Mouse (Mus musculus) kidney, adult 10 weeks (tissue): ENCODE measurements around the gene Poll. TPM values are rescaled to one million over a fixed set of nuclear protein-coding genes. Genes with fewer than 3 reads are reported as not detected.

ENCODE experiments used
- polyA plus RNA-seq: library from polyadenylated mRNA; stranded (reverse); fragments of 350-450 nt; fragmentation: Illumina TruSeq; extraction: RNeasy Lipid Tissue Mini Kit (QIAGEN cat#74804); gene quantifications from one replicate; pipeline ENCODE4 v1.2.3, GENCODE M21; 2014; ENCODE audit warnings: low read depth, low replicate concordance

The Poll gene
- polyA plus RNA-seq: not detected

GRCm38 (mm10) chr19:45560153-45560890 lies at the start of gene Poll, which contains the start of gene Gm17018:
Poll (minus strand) TSS chr19:45560531.
Gm17018 (plus strand) TSS chr19:45560615.

Other genes with a start within 250 kb of the Poll start
- gene Btrc, start 196.8 kb downstream of the Poll start, polyA plus RNA-seq: 22.1 TPM
- gene Gm17018, start 84 bp upstream of the Poll start, polyA plus RNA-seq: 6.3 TPM
- gene Fbxw4, start 99.8 kb upstream of the Poll start, polyA plus RNA-seq: 0.65 TPM
- gene Fgf8, start 182.4 kb upstream of the Poll start, polyA plus RNA-seq: not detected
- gene Npm3, start 189.1 kb upstream of the Poll start, polyA plus RNA-seq: 13.5 TPM
- 118 TPM for gene Mgea5, start 223.3 kb upstream of the Poll start, polyA plus RNA-seq